Mouse (Mus musculus): ENCODE measurements around the gene Setd4. TPM values are rescaled to one million over a fixed set of nuclear protein-coding genes. Genes with fewer than 3 reads are reported as not detected.

Gene Setd4
- total and polyA plus RNA-seq, 2 experiments from 2014 or later: 13.8 to 29.0 TPM

DNA sequence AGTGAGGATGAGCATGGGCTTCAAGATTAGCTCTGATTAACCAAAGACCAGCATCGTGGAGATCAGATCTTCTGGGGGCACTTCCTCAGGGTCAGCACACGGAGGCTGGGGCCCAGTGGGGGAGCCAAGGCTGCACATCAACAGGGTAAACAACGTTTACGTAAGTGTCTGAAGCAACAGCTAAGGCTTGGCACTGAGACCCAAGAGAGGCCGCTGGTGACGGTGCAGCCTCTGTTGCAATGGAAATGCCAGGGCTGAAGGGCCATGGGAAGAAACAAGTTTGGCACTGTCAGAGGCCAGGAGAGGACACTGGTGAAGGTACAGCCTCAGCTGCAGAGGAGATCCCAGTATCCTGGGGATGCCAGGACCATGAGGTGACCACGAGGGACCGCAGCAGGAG lies 10.5 kb downstream of the Setd4 start:
- Histone ChIP-seq H3K36me3 (ENCODE audit: insufficient read depth, low read length) (peaks cover 13% of the 10 kb centered on the region), H3K4me3 (ENCODE audit: low read length) (no peak overlapping the region), H3K27me3 (ENCODE audit: insufficient read depth, low read length) (no peaks in the 10 kb centered on the region), H3K9ac (replicated peaks; ENCODE audit: low read length) (no peak overlapping the region), H3K9me3 (ENCODE audit: low read length) (no peaks in the 10 kb centered on the region), H3K4me1 (ENCODE audit: insufficient read depth, low read length) (no peaks in the 10 kb centered on the region), H3K4me2 (ENCODE audit: low read depth, low read length) (no peak overlapping the region), H3K27ac (no peak overlapping the region)
- no peak for ATAC-seq
- TF ChIP-seq CTCF (IDR thresholded peaks at IDR 0.05; ENCODE audit: low read depth): no peak
- WGBS: 89% methylated on average over 8 of the region's 8 CpGs
- DNase-seq (ENCODE audit: low spot score): no peak

DNA sequence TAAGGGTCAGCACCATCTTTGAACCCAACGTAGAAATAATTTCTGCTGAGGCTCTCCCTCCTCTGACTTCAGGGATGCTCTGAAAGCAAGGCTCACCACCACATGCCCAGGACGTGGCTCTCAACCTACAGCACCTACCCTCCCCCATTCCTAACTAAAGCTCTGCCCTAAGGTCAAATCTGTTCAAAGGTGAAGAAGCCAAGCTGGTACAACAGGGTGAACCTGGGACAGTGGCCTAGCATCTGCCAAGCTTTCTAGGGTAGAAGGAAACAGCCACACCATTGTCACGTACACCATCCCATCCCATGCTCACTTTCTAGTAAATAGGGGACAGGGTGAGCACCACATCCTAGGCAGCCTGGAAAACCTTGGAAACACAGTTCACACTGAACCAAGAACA lies 11.2 kb downstream of the Setd4 start:
- no peaks in the 10 kb centered on the region for H3K27me3 ChIP-seq (ENCODE audit: insufficient read depth, low read length)
- H3K4me3 ChIP-seq (ENCODE audit: low read length): no peak overlapping the region
- WGBS: 93% methylated on average over 3 of the region's 3 CpGs
- H3K9me3 ChIP-seq (ENCODE audit: low read length): no peaks in the 10 kb centered on the region
- H3K4me2 ChIP-seq (ENCODE audit: low read depth, low read length): no peak overlapping the region
- no peak for TF ChIP-seq CTCF (IDR thresholded peaks at IDR 0.05; ENCODE audit: low read depth)
- DNase-seq (ENCODE audit: low spot score): no peak
- no peak for ATAC-seq
- H3K27ac ChIP-seq: no peak overlapping the region
- peaks cover 12% of the 10 kb centered on the region for H3K36me3 ChIP-seq (ENCODE audit: insufficient read depth, low read length)
- no peak overlapping the region for H3K9ac ChIP-seq (replicated peaks; ENCODE audit: low read length)
- H3K4me1 ChIP-seq (ENCODE audit: insufficient read depth, low read length): no peaks in the 10 kb centered on the region

DNA sequence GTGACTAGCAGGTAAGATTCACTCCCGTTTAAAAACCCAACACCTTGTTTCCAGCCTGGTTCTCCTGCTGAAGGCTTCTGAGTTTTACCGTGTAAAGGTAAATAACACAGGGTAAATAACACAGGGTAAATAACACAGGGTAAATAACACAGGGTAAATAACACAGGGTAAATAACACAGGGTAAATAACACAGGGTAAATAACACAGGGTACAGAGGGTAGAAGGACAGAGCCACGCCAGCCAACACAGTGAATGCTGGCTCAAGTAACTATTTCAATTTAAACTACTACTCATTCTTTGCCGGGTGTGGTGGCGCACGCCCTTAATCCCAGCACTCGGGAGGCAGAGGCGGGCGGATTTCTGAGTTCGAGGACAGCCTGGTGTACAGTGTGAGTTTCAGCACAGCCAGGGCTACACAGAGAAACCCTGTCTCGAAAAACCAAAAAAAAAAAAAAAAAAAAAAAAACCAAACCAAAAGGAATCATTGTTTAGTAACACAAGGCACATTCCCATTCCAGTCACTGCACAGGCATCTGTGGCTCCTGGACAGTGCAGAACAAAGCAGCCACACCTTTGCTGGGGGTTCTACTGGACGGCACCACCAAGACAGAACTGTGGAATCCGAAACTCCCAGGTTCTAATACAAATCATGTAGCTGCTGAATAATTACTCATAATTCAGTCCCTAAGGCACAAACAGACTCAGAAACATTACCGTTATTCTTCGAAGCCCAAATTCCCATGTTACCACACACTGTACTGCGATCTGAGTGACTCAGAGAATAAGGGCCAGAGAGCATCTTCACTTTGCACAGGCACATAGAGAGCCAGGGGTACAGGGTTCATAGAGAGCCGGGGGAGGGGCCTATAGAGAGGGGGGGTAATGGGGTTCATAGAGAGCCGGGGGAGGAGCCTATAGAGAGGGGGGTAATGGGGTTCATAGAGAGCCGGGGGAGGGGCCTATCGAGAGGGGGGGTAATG lies 12.1 kb downstream of the Setd4 start:
- 92% methylated on average over 20 of the region's 20 CpGs for WGBS
- Histone ChIP-seq H3K4me1 (ENCODE audit: insufficient read depth, low read length) (no peaks in the 10 kb centered on the region), H3K9ac (replicated peaks; ENCODE audit: low read length) (no peak overlapping the region), H3K27ac (no peak overlapping the region), H3K9me3 (ENCODE audit: low read length) (no peaks in the 10 kb centered on the region), H3K36me3 (ENCODE audit: insufficient read depth, low read length) (peaks cover 16% of the 10 kb centered on the region), H3K27me3 (ENCODE audit: insufficient read depth, low read length) (no peaks in the 10 kb centered on the region), H3K4me3 (ENCODE audit: low read length) (no peak overlapping the region), H3K4me2 (ENCODE audit: low read depth, low read length) (no peak overlapping the region)
- no peak for TF ChIP-seq CTCF (IDR thresholded peaks at IDR 0.05; ENCODE audit: low read depth)
- ATAC-seq (no peak), DNase-seq (ENCODE audit: low spot score) (no peak)

DNA sequence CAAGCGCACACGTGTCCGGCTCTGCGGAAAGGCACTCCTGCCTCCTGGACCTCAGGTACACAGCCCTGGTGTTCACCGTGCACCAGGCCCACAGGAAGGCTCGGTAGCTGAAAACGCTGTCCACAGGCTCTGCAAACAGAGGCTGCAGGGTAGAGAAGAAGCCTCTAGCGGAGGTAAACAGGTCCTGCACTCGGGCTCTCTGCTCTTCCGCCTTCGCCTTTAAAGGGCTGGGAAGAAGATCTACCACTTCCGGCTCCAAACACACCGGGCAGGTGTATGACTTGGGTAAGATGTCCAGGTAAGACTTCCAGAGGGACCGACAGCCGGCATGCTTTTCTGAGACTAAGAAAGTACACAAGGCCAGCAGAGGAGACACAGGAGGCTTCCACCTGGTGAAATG lies 12.9 kb downstream of the Setd4 start:
- DNase-seq (ENCODE audit: low spot score) (no peak), ATAC-seq (no peak)

DNA sequence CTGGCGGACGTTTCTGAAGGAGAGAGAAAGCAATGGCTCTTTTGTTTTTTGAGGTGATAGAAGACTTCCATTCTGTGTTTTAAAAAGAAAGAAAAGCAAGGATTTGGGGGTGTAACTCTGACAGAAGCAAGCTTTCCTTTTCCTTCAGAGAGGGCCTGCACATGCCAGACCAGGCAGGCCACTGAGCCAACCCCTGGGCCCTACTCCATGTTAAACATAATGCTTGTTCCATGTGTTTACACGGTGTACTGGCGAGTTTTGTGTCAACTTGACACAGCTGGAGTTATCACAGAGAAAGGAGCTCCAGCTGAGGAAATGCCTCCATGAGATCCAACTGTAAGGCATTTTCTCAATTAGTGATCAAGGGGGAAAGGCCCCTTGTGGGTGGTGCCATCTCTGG lies 15.6 kb downstream of the Setd4 start:
- Histone ChIP-seq H3K27ac (no peak overlapping the region), H3K4me1 (ENCODE audit: insufficient read depth, low read length) (no peaks in the 10 kb centered on the region), H3K27me3 (ENCODE audit: insufficient read depth, low read length) (no peaks in the 10 kb centered on the region), H3K9ac (replicated peaks; ENCODE audit: low read length) (no peak overlapping the region), H3K9me3 (ENCODE audit: low read length) (no peaks in the 10 kb centered on the region), H3K36me3 (ENCODE audit: insufficient read depth, low read length) (peaks cover 19% of the 10 kb centered on the region; the same call in 1 of the 2 replicates), H3K4me3 (ENCODE audit: low read length) (no peak overlapping the region), H3K4me2 (ENCODE audit: low read depth, low read length) (no peak overlapping the region)
- no peak for TF ChIP-seq CTCF (IDR thresholded peaks at IDR 0.05; ENCODE audit: low read depth)
- ATAC-seq: no peak
- DNase-seq (ENCODE audit: low spot score): no peak
- WGBS: 52% methylated on average over 4 of the region's 4 CpGs

More for the DNA sequence above, 12.9 kb downstream of the Setd4 start:
- Histone ChIP-seq H3K4me3 (ENCODE audit: low read length) (no peak overlapping the region), H3K27ac (no peak overlapping the region), H3K4me1 (ENCODE audit: insufficient read depth, low read length) (no peaks in the 10 kb centered on the region), H3K9ac (replicated peaks; ENCODE audit: low read length) (no peak overlapping the region), H3K27me3 (ENCODE audit: insufficient read depth, low read length) (no peaks in the 10 kb centered on the region), H3K9me3 (ENCODE audit: low read length) (no peaks in the 10 kb centered on the region), H3K36me3 (ENCODE audit: insufficient read depth, low read length) (peaks cover 16% of the 10 kb centered on the region; the same call in 1 of the 2 replicates), H3K4me2 (ENCODE audit: low read depth, low read length) (no peak overlapping the region)
- TF ChIP-seq CTCF (IDR thresholded peaks at IDR 0.05; ENCODE audit: low read depth): no peak
- 97% methylated on average over 15 of the region's 15 CpGs for WGBS

DNA sequence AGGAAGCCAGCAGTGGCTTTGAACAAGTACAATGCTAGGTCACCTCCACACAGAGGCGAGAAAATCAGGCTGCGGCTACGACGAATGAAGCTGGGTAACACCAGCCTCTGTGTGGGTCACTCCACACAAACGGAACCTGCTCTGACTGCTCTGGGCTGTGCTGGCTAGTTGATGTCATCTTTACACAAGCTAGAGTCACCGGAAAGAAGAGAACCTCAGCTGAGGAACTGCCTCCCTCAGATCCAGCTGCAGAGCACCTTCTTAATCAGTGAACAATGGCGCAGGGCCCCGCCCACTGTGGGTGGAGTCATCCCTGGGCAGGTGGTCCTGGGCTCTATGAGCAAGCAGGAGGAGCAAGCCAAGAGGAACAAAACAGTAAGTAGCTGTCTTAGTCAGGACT lies 17.5 kb downstream of the Setd4 start:
- H3K36me3 ChIP-seq (ENCODE audit: insufficient read depth, low read length): peaks cover 19% of the 10 kb centered on the region; the same call in 1 of the 2 replicates
- no peak for TF ChIP-seq CTCF (IDR thresholded peaks at IDR 0.05; ENCODE audit: low read depth)
- 69% methylated on average over 8 of the region's 8 CpGs for WGBS
- no peak for DNase-seq (ENCODE audit: low spot score)
- no peak overlapping the region for H3K9ac ChIP-seq (replicated peaks; ENCODE audit: low read length)
- no peaks in the 10 kb centered on the region for H3K4me1 ChIP-seq (ENCODE audit: insufficient read depth, low read length)
- H3K9me3 ChIP-seq (ENCODE audit: low read length): no peaks in the 10 kb centered on the region
- H3K4me2 ChIP-seq (ENCODE audit: low read depth, low read length): no peak overlapping the region
- no peaks in the 10 kb centered on the region for H3K27me3 ChIP-seq (ENCODE audit: insufficient read depth, low read length)
- no peak for ATAC-seq
- H3K4me3 ChIP-seq (ENCODE audit: low read length): no peak overlapping the region
- H3K27ac ChIP-seq: no peak overlapping the region

DNA sequence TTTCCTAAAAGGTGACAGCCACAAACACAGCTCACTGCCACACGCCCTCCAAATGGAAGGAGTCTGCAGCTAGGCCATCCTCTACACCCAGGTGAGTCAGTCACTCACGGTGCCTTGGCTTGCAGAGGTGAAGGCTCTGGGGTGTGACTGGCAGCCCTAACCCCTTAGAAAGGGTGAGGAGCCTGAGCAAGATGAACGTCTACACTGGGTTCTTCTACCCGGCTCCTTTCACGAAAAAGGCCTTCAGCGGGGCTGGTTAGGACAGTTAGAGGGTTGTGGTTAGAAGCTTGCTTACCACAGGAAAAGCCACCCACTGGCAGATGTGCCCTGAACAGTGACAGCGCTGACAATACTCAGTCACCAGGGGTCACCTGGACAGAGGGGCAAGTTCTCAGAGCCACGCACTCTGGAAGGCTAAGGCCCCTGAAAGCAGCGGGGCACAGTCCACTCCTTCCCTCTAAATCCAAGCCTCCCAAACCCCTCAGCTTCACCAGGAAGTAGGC lies 18.1 kb downstream of the Setd4 start:
- 89% methylated on average over 9 of the region's 9 CpGs for WGBS
- no peak for TF ChIP-seq CTCF (IDR thresholded peaks at IDR 0.05; ENCODE audit: low read depth)
- no peak overlapping the region for H3K4me3 ChIP-seq (ENCODE audit: low read length)
- no peaks in the 10 kb centered on the region for H3K9me3 ChIP-seq (ENCODE audit: low read length)
- peaks cover 19% of the 10 kb centered on the region; the same call in 1 of the 2 replicates for H3K36me3 ChIP-seq (ENCODE audit: insufficient read depth, low read length)
- H3K4me1 ChIP-seq (ENCODE audit: insufficient read depth, low read length): no peaks in the 10 kb centered on the region
- H3K27ac ChIP-seq: no peak overlapping the region
- H3K4me2 ChIP-seq (ENCODE audit: low read depth, low read length): no peak overlapping the region
- no peak for ATAC-seq
- H3K27me3 ChIP-seq (ENCODE audit: insufficient read depth, low read length): no peaks in the 10 kb centered on the region
- H3K9ac ChIP-seq (replicated peaks; ENCODE audit: low read length): no peak overlapping the region
- no peak for DNase-seq (ENCODE audit: low spot score)

All from hindbrain, postnatal 0 days (tissue).